Mouse (Mus musculus): Measurements from ENCODE around the gene Fry. TPM values are rescaled to one million over a fixed set of nuclear protein-coding genes. Genes with fewer than 3 reads are reported as not detected.

Fry gene
- total and polyA plus RNA-seq, 2 experiments from 2014 or later, result 62.6 to 129 TPM

- ATAC-seq (ENCODE audit: low FRiP score), result no peak
- Histone ChIP-seq H3K36me3 (ENCODE audit: insufficient read depth, low read length) (peaks cover 29% of the 10 kb centered on the region), H3K4me2 (ENCODE audit: low read depth, low read length, poor library complexity, severe bottlenecking) (no peak overlapping the region), H3K27ac (ENCODE audit: low read depth, low read length) (no peak overlapping the region), H3K4me3 (ENCODE audit: low read depth, low read length) (no peak overlapping the region), H3K9me3 (ENCODE audit: low read length) (no peaks in the 10 kb centered on the region), H3K9ac (replicated peaks; ENCODE audit: low read length, poor library complexity, severe bottlenecking) (no peak overlapping the region), H3K27me3 (ENCODE audit: insufficient read depth, low read length) (no peaks in the 10 kb centered on the region), H3K4me1 (ENCODE audit: insufficient read depth, low read length) (no peaks in the 10 kb centered on the region)
- no peak for TF ChIP-seq CTCF (IDR thresholded peaks at IDR 0.05)
- 47% methylated on average over 6 of the region's 6 CpGs for WGBS
- no peak for DNase-seq (ENCODE audit: low spot score)
Measured at GRCm38 (mm10) chr5:150370291-150370690, 251.8 kb downstream of the Fry start.

GRCm38 (mm10) chr5:150370895-150371294 is 252.4 kb downstream of the Fry start:
- no peaks in the 10 kb centered on the region for H3K9me3 ChIP-seq (ENCODE audit: low read length)
- no peak overlapping the region for H3K9ac ChIP-seq (replicated peaks; ENCODE audit: low read length, poor library complexity, severe bottlenecking)
- no peak overlapping the region for H3K4me2 ChIP-seq (ENCODE audit: low read depth, low read length, poor library complexity, severe bottlenecking)
- DNase-seq (ENCODE audit: low spot score) (no peak), ATAC-seq (ENCODE audit: low FRiP score) (no peak)
- H3K27ac ChIP-seq (ENCODE audit: low read depth, low read length), result no peak overlapping the region
- H3K36me3 ChIP-seq (ENCODE audit: insufficient read depth, low read length), result peaks cover 27% of the 10 kb centered on the region
- no peaks in the 10 kb centered on the region for H3K4me1 ChIP-seq (ENCODE audit: insufficient read depth, low read length)
- no peak for TF ChIP-seq CTCF (IDR thresholded peaks at IDR 0.05)
- H3K4me3 ChIP-seq (ENCODE audit: low read depth, low read length), result no peak overlapping the region
- no peaks in the 10 kb centered on the region for H3K27me3 ChIP-seq (ENCODE audit: insufficient read depth, low read length)

DNA sequence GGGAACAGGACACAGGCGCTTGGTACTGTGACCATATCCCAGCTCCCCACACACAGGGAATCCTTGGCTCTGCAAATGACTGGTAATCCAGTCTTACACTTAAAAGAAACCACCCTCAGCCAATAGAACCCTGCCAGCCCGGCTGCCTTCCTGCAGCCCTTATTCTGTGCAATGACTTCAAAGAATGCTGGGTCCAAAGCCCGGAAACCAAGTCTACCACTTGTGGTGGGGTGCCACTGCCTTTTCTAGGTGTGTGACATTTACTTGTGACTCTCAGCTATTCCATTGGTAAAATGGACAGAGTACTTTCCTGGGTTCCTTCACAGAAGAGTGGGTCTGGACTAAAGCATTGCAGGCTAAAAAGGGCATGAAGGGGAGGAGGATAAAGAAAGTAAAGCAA is 254.5 kb downstream of the Fry start:
- no peak overlapping the region for H3K9ac ChIP-seq (replicated peaks; ENCODE audit: low read length, poor library complexity, severe bottlenecking)
- no peak overlapping the region for H3K27ac ChIP-seq (ENCODE audit: low read depth, low read length)
- H3K36me3 ChIP-seq (ENCODE audit: insufficient read depth, low read length), result peaks cover 25% of the 10 kb centered on the region
- WGBS, result 56% methylated on average over 3 of the region's 3 CpGs
- no peak for TF ChIP-seq CTCF (IDR thresholded peaks at IDR 0.05)
- H3K4me3 ChIP-seq (ENCODE audit: low read depth, low read length), result no peak overlapping the region
- H3K27me3 ChIP-seq (ENCODE audit: insufficient read depth, low read length), result no peaks in the 10 kb centered on the region
- no peak for DNase-seq (ENCODE audit: low spot score)
- no peaks in the 10 kb centered on the region for H3K9me3 ChIP-seq (ENCODE audit: low read length)
- no peak for ATAC-seq (ENCODE audit: low FRiP score)
- H3K4me1 ChIP-seq (ENCODE audit: insufficient read depth, low read length), result no peaks in the 10 kb centered on the region
- H3K4me2 ChIP-seq (ENCODE audit: low read depth, low read length, poor library complexity, severe bottlenecking), result no peak overlapping the region

DNA sequence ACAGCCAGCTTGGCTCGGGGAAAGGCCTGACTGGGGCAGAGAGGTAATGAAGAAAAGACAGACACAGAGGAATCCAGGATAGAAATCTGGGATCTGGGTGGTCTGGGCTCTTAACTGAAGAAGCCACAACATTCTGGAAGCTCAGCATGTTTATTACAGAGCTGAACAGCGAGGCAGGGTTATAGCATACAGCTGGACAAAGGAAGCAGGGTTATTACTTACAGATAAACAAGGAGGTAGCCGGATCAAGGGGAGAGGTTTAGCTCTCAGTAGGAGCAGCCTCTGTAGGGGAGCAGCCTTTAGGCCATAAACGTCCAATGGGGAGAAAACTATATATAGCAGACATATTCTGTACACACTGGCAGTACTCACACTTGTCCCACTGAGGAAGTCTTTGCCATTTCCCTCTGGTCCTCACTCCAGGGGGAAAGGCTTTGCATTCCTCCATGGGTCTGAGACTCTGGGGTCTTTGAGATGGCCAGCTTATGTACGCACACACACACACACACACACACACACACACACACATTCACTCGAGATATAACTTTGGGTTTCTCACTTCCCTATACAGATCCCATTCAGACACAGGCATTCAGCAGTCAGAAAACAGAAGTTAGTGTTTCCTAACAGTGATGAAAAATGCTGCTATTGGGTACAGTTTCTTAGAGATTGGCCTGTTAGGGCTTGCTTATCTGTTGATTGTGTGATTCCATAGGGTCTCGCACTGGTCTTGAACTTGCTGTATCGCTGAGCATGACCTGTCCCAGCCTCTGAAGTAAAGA is 256.5 kb downstream of the Fry start:
- no peak for DNase-seq (ENCODE audit: low spot score)
- TF ChIP-seq CTCF (IDR thresholded peaks at IDR 0.05), result no peak
- Histone ChIP-seq H3K36me3 (ENCODE audit: insufficient read depth, low read length) (peaks cover 28% of the 10 kb centered on the region), H3K4me1 (ENCODE audit: insufficient read depth, low read length) (no peaks in the 10 kb centered on the region), H3K4me2 (ENCODE audit: low read depth, low read length, poor library complexity, severe bottlenecking) (no peak overlapping the region), H3K27me3 (ENCODE audit: insufficient read depth, low read length) (no peaks in the 10 kb centered on the region), H3K27ac (ENCODE audit: low read depth, low read length) (no peak overlapping the region), H3K4me3 (ENCODE audit: low read depth, low read length) (no peak overlapping the region), H3K9me3 (ENCODE audit: low read length) (no peaks in the 10 kb centered on the region), H3K9ac (replicated peaks; ENCODE audit: low read length, poor library complexity, severe bottlenecking) (no peak overlapping the region)
- ATAC-seq (ENCODE audit: low FRiP score), result no peak
- WGBS, result 78% methylated on average over 8 of the region's 8 CpGs

- Histone ChIP-seq H3K4me1 (ENCODE audit: insufficient read depth, low read length) (no peaks in the 10 kb centered on the region), H3K36me3 (ENCODE audit: insufficient read depth, low read length) (peaks cover 46% of the 10 kb centered on the region), H3K27me3 (ENCODE audit: insufficient read depth, low read length) (no peaks in the 10 kb centered on the region), H3K4me3 (ENCODE audit: low read depth, low read length) (no peak overlapping the region), H3K9me3 (ENCODE audit: low read length) (no peaks in the 10 kb centered on the region), H3K9ac (replicated peaks; ENCODE audit: low read length, poor library complexity, severe bottlenecking) (no peak overlapping the region), H3K27ac (ENCODE audit: low read depth, low read length) (no peak overlapping the region), H3K4me2 (ENCODE audit: low read depth, low read length, poor library complexity, severe bottlenecking) (no peak overlapping the region)
- 83% methylated on average over 18 of the region's 18 CpGs for WGBS
- no peak for TF ChIP-seq CTCF (IDR thresholded peaks at IDR 0.05)
- ATAC-seq (ENCODE audit: low FRiP score) (no peak), DNase-seq (ENCODE audit: low spot score) (no peak)
Measured at GRCm38 (mm10) chr5:150378586-150378985, 260.1 kb downstream of the Fry start.

- WGBS, result 96% methylated on average over 10 of the region's 10 CpGs
Measured at GRCm38 (mm10) chr5:150380767-150381166, 262.3 kb downstream of the Fry start.

More at GRCm38 (mm10) chr5:150380767-150381166, 262.3 kb downstream of the Fry start:
- ATAC-seq (ENCODE audit: low FRiP score) (no peak), DNase-seq (ENCODE audit: low spot score) (no peak)
- no peak overlapping the region for H3K4me3 ChIP-seq (ENCODE audit: low read depth, low read length)
- H3K4me1 ChIP-seq (ENCODE audit: insufficient read depth, low read length), result no peaks in the 10 kb centered on the region
- H3K27ac ChIP-seq (ENCODE audit: low read depth, low read length), result no peak overlapping the region
- no peak overlapping the region for H3K4me2 ChIP-seq (ENCODE audit: low read depth, low read length, poor library complexity, severe bottlenecking)
- H3K9me3 ChIP-seq (ENCODE audit: low read length), result no peaks in the 10 kb centered on the region
- no peak for TF ChIP-seq CTCF (IDR thresholded peaks at IDR 0.05)
- H3K9ac ChIP-seq (replicated peaks; ENCODE audit: low read length, poor library complexity, severe bottlenecking), result no peak overlapping the region
- peaks cover 57% of the 10 kb centered on the region for H3K36me3 ChIP-seq (ENCODE audit: insufficient read depth, low read length)
- H3K27me3 ChIP-seq (ENCODE audit: insufficient read depth, low read length), result no peaks in the 10 kb centered on the region

Measured in midbrain, postnatal 0 days (tissue).